Mouse (Mus musculus): ENCODE results near the gene Rbm10. TPM values are rescaled to one million over a fixed set of nuclear protein-coding genes. Genes with fewer than 3 reads are reported as not detected.

Rbm10 gene
- total RNA-seq, 2 experiments from 2014 or later = 19.5 to 20.1 TPM

- no peak for DNase-seq
- intact Hi-C loops (cut with DNase I) = no loop called here
These were observed 74.3 kb downstream of the Rbm10 start for GRCm38 (mm10) chrX:20691566-20691965.

- intact Hi-C loops (cut with DNase I) = no loop called here
- no peak for DNase-seq
These were observed 75.3 kb downstream of the Rbm10 start for GRCm38 (mm10) chrX:20692616-20693015.

DNA sequence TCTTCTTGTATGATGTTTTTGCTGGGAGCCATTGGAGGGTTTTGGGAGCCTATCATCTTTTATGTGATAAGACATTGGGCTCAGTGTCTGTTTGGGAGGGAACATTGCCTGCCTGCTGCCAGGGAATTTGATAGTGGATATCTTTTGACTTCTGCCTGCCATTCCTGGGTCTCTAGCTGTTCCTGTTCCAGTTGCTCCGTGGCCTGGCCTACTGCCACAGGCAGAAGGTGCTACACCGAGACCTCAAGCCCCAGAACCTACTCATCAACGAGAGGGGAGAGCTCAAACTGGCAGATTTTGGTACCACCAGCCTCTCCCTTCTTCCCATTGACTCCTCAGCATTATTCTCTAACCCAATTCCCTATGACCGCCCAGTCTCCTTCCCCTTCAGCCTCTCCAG is 78.5 kb downstream of the Rbm10 start:
- intact Hi-C loops (cut with DNase I) = no loop called here
- peak; percentile 19 to 27 for DNase-seq

Other genes starting within 250 kb of the Rbm10 start
- 1 to 10 TPM; 1.8 to 2.7 TPM for gene Jade3, start 191.8 kb upstream of the Rbm10 start, total RNA-seq (2021)
- gene Rgn, start 67.7 kb upstream of the Rbm10 start, total RNA-seq (2021) = under 1 TPM; 0.31 to 0.38 TPM
- gene Ndufb11, start 116 bp downstream of the Rbm10 start, total RNA-seq (2021) = 100 to 1,000 TPM; 685 to 742 TPM
- 100 to 1,000 TPM; 220 to 228 TPM for gene Uba1, start 40.8 kb downstream of the Rbm10 start, total RNA-seq (2021)
- gene Cdk16, start 70.5 kb downstream of the Rbm10 start, total RNA-seq (2021) = 100 to 1,000 TPM; 128 to 142 TPM
- gene Usp11, start 86.4 kb downstream of the Rbm10 start, total RNA-seq (2021) = 1 to 10 TPM; 4.3 to 7.9 TPM
- 10 to 100 TPM; 84.2 to 87.9 TPM for gene Araf, start 180.3 kb downstream of the Rbm10 start, total RNA-seq (2021)

Data from heart, postnatal 36 days (tissue).